Mouse (Mus musculus) brain, embryonic 14.5 days (tissue): ENCODE data around the gene Tubg2. TPM values are rescaled to one million over a fixed set of nuclear protein-coding genes. Genes with fewer than 3 reads are reported as not detected.
"Not testable (repeated sequence)": the region's sequence is repeated elsewhere in the genome, so short reads cannot be mapped to it uniquely, and the experiment has no call there.

ENCODE experiments used
- DNase-seq: peaks from one replicate; pipeline ENCODE4 v3.0.0-alpha.2; 2011; ENCODE audit warnings: low read depth
- CTCF ChIP-seq: fragments of 200-500 bp; IDR thresholded peaks from 2 replicates; pipeline ENCODE4 v1.5.1; 2012; ENCODE audit warnings: inconsistent platforms, mild to moderate bottlenecking, moderate library complexity, borderline replicate concordance; ENCODE audit not compliant: insufficient read depth, insufficient read length; ENCODE audit errors: extremely low read depth
- POLR2A ChIP-seq: fragments of 200-500 bp; IDR thresholded peaks from 2 replicates; pipeline ENCODE4 v1.6.1; 2012; ENCODE audit warnings: mild to moderate bottlenecking, inconsistent platforms, borderline replicate concordance; ENCODE audit not compliant: poor library complexity, insufficient read depth, insufficient read length, severe bottlenecking; ENCODE audit errors: extremely low read depth
- polyA plus RNA-seq: library from polyadenylated mRNA; depleted of rRNA; stranded (reverse); fragments of >200 nt; gene quantifications from 2 replicates; pipeline ENCODE4 v1.2.3, GENCODE M21; 2012; rRNA removed

Tubg2 gene
- 25.3 and 30.7 TPM in 2 replicates for polyA plus RNA-seq

DNA sequence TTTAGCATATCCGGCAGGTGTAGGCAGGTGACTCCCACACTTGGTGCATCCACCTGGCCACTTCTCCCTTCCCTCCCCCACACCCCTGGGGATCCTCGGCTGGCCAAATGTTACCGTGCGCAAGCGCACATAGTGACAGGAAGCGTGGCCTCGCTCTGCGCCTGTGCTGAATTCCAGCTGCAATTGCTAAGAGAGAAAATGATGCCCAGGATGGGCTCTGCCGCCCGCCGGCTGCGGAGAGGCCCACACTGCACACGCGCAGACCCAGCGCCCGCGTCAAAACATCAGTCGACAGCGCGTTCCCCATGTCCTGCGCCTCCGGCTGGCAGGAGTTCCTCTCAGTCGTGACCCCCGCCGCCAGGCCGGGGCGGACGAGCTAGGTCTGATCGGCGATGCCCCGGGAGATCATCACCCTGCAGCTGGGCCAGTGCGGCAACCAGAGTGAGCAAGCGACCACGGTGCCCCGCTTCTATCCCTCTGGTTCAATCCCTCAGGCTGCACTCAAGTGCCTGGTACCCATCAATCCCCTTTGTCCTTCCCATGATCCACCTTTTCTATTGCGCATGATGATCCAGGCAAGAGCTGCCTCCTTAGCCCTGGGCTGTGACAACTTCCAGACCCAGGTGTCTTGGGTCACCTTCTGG is at the start of gene Tubg2:
Gene Tubg2, plus strand, starts transcription at position 180 of the 644 bp plus-strand sequence.
- DNase-seq: peak; percentile 93
- peak; percentile 60; the same call in 1 of the 2 replicates for TF ChIP-seq POLR2A
- TF ChIP-seq CTCF: no peak

- no peak for DNase-seq
- TF ChIP-seq CTCF (no peak), POLR2A (no peak)
These were observed 46.4 kb upstream of the Tubg2 start for GRCm38 (mm10) chr11:101109351-101109750.

GRCm38 (mm10) chr11:101110708-101111107 is 45.0 kb upstream of the Tubg2 start:
- DNase-seq: no peak
- TF ChIP-seq POLR2A (no peak), CTCF (no peak)

GRCm38 (mm10) chr11:101111178-101111577 is 44.5 kb upstream of the Tubg2 start:
- TF ChIP-seq POLR2A (no peak), CTCF (no peak)
- DNase-seq: no peak

- TF ChIP-seq POLR2A: no peak
- TF ChIP-seq CTCF: no peak
- no peak for DNase-seq
These were observed 43.5 kb upstream of the Tubg2 start for GRCm38 (mm10) chr11:101112186-101112585.

DNA sequence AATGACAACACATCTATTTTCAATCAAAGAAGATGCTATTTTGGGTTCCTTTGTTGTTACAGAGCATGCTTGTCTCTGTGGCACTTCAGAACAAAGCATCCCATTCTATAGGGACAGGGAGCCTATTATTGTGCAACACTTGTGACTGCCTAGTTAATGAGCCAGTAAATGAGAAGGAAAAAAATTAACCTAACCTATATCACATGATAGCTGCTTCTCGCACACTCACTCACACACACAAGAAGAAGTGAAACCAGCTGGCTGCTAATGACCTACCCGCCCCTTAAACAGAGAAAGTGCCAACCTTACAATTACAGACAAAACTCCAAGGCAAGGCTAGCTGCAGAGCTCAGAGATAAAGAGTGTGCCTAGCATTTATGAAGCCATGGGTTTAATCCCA is 40.1 kb upstream of the Tubg2 start:
- TF ChIP-seq CTCF (no peak), POLR2A (no peak)
- DNase-seq: peak; percentile 60

- TF ChIP-seq POLR2A (no peak), CTCF (no peak)
- no peak for DNase-seq
These were observed 37.6 kb upstream of the Tubg2 start for GRCm38 (mm10) chr11:101118105-101118504.

DNA sequence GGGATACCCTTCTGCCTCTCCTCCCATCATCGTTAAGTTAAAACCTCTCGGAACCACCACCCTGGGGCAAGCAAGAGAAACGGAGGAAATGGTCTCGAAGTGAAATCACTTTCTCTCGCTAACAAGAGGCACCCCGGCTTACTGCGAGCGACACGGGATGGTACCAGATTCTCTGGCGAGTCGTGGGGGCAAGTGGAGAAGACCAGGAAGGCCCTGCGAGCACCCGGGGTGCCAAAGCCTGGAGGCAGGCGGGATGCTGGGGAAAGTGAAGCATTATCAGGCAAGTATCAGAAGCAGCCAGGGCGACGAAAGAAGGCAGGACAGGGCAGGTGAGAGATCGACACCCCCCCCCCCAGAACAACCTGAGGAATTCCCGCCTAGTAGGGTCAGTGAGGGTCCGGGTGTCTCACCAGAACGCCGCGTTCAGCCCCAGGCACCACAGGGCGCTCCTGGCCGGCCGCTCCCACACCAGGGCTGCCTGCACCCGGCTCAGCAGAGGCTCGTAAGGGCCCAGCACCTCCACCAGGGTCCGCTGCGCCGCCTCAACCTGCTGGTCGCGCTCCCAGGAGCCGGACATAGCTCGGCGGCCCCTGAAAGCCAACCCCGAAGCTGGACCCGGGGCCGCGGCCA is 36.5 kb upstream of the Tubg2 start:
- TF ChIP-seq POLR2A (no peak), CTCF (no peak)
- DNase-seq: no peak

- peak; percentile 100 for DNase-seq
- TF ChIP-seq CTCF (no peak), POLR2A (peak; percentile 76; the same call in 1 of the 2 replicates)
These were observed 35.8 kb upstream of the Tubg2 start, which contains the start of the genes Retreg3 and Tubg1 for GRCm38 (mm10) chr11:101119761-101120544. Gene Retreg3, minus strand, starts transcription at chr11:101119893. Gene Tubg1, plus strand, starts transcription at chr11:101119938.

- no peak for TF ChIP-seq CTCF
- no peak for TF ChIP-seq POLR2A
- DNase-seq: no peak
These were observed 35.0 kb upstream of the Tubg2 start for GRCm38 (mm10) chr11:101120545-101121188.

DNA sequence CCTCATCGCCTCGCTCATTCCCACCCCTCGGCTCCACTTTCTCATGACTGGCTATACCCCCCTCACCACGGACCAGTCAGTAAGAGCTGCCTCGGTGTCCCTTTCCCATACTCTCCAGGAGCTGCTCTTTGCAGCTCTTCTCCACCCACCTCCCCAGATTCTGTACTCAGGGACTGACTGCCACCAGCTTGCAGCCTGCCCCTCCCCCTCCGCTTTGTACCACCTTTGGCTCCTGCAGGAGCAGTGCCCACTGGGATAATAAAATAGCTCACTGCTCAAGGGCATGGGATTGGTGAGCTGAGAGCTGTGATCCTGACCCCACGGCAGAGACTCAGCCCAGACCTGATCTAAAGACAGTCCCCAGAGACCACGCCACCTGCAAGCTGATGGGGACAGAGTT is 31.2 kb upstream of the Tubg2 start:
- DNase-seq: not testable (repeated sequence)

DNA sequence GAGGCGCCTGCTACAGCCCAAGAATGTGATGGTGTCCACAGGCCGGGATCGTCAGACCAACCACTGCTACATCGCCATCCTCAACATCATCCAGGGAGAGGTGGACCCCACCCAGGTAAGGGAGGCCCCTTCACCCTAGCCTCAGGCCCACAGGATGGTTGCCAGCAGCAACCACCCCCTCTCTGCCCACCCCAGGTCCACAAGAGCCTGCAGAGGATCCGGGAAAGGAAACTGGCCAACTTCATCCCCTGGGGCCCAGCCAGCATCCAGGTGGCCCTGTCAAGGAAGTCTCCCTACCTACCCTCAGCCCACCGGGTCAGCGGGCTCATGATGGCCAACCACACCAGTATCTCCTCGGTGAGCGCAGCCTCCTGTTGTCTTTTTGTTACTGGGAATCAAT is 30.7 kb upstream of the Tubg2 start:
- DNase-seq: not testable (repeated sequence)
